Mouse (Mus musculus) CH12.LX (cell line): ENCODE data around the gene Gm49337. TPM values are rescaled to one million over a fixed set of nuclear protein-coding genes. Genes with fewer than 3 reads are reported as not detected.

Experiments used
- DNase-seq: peaks from one replicate; pipeline ENCODE4 v3.0.0-alpha.2; 2013; ENCODE audit errors: extremely low read depth
- H3K27ac ChIP-seq: 2 replicates; pipeline ENCODE4 v1.5.1; 2012; ENCODE audit warnings: low read depth, mild to moderate bottlenecking, control low read depth, moderate library complexity; ENCODE audit not compliant: insufficient read depth
- H3K27me3 ChIP-seq: replicated peaks from 2 replicates; pipeline ENCODE3; 2012; ENCODE audit warnings: inconsistent platforms
- H3K36me3 ChIP-seq, 2 experiments: replicated peaks in 1 of 2; 2 replicates each; pipeline versions ENCODE3 to v1.6.1; 2012; ENCODE audit warnings: inconsistent platforms in 1 of 2, low read length in 1 of 2, mild to moderate bottlenecking in 1 of 2, mixed read lengths in 1 of 2, moderate library complexity in 1 of 2; ENCODE audit not compliant: control insufficient read depth in 1 of 2, insufficient read depth in 1 of 2
- H3K4me1 ChIP-seq, 2 experiments: 2 replicates each; pipeline ENCODE4 v1.6.1; 2012; ENCODE audit warnings: inconsistent platforms in 1 of 2, moderate library complexity in 1 of 2; ENCODE audit not compliant: insufficient read depth in 2 of 2, control insufficient read depth in 1 of 2
- H3K4me2 ChIP-seq: 2 replicates; pipeline ENCODE4 v1.6.1; 2012; ENCODE audit warnings: low read depth, mild to moderate bottlenecking, control low read depth; ENCODE audit not compliant: poor library complexity, insufficient read depth, severe bottlenecking
- H3K4me3 ChIP-seq, 3 experiments: fragments of 150-350 bp in 1 of 3; sonication (generic) in 1 of 3; replicated peaks in 1 of 3; 2 replicates each; pipeline versions ENCODE3 to v1.5.1; 2011 to 2012; ENCODE audit warnings: low read depth in 2 of 3, low read length in 2 of 3, mild to moderate bottlenecking in 2 of 3, moderate library complexity in 2 of 3, control low read depth in 1 of 3, improper control_type of control experiment in 1 of 3, inconsistent platforms in 1 of 3, mixed read lengths in 1 of 3; ENCODE audit not compliant: poor library complexity in 1 of 3
- H3K79me2 ChIP-seq: replicated peaks from 2 replicates; pipeline ENCODE4 v1.6.1; 2012; ENCODE audit warnings: mild to moderate bottlenecking, moderate library complexity; ENCODE audit not compliant: control insufficient read depth, poor library complexity, insufficient read depth, severe bottlenecking; ENCODE audit errors: extremely low read depth
- H3K9ac ChIP-seq: 2 replicates; pipeline ENCODE4 v1.6.1; 2012; ENCODE audit warnings: low read depth, mild to moderate bottlenecking, control low read depth, moderate library complexity; ENCODE audit not compliant: insufficient read depth
- H3K9me3 ChIP-seq: replicated peaks from 2 replicates; pipeline ENCODE3; 2012; ENCODE audit warnings: low read length, inconsistent platforms, mixed read lengths
- E2F4 ChIP-seq: IDR thresholded peaks from 2 replicates; pipeline ENCODE4 v1.6.1; 2011; ENCODE audit warnings: low read depth, low read length, improper control_type of control experiment; ENCODE audit not compliant: insufficient replicate concordance
- JUND ChIP-seq: conservative IDR thresholded peaks from 2 replicates; pipeline ENCODE4 v1.6.1; 2011; ENCODE audit warnings: low read depth, low read length, improper control_type of control experiment
- KAT2A ChIP-seq: IDR thresholded peaks from 2 replicates; pipeline ENCODE4 v1.6.1; 2012; ENCODE audit warnings: low read length, improper control_type of control experiment, inconsistent platforms; ENCODE audit not compliant: insufficient replicate concordance
- MAFK ChIP-seq: IDR thresholded peaks from 2 replicates; pipeline ENCODE4 v1.6.1; 2011; ENCODE audit warnings: low read length, improper control_type of control experiment; ENCODE audit not compliant: insufficient replicate concordance
- MEF2A ChIP-seq: IDR thresholded peaks from 2 replicates; pipeline ENCODE4 v1.6.1; 2014; ENCODE audit warnings: low read depth, mild to moderate bottlenecking, inconsistent platforms, low read length, improper control_type of control experiment, borderline replicate concordance
- MXI1 ChIP-seq: IDR thresholded peaks from 2 replicates; pipeline ENCODE4 v1.6.1; 2011; ENCODE audit warnings: mild to moderate bottlenecking, low read depth, low read length, improper control_type of control experiment
- NELFE ChIP-seq: IDR thresholded peaks from 2 replicates; pipeline ENCODE4 v1.6.1; 2011; ENCODE audit warnings: low read depth, low read length, improper control_type of control experiment
- NRF1 ChIP-seq: IDR thresholded peaks from 2 replicates; pipeline ENCODE4 v1.6.1; 2014; ENCODE audit warnings: low read depth, mild to moderate bottlenecking, inconsistent platforms, low read length, improper control_type of control experiment, moderate library complexity
- PAX5 ChIP-seq: IDR thresholded peaks from 2 replicates; pipeline ENCODE4 v1.6.1; 2012; ENCODE audit warnings: low read length, inconsistent platforms, mixed read lengths
- POLR2AphosphoS2 ChIP-seq: IDR thresholded peaks from 2 replicates; pipeline ENCODE4 v1.6.1; 2011; ENCODE audit warnings: low read depth, low read length, improper control_type of control experiment
- RAD21 ChIP-seq: IDR thresholded peaks from 2 replicates; pipeline ENCODE4 v1.6.1; 2011; ENCODE audit warnings: low read depth, mild to moderate bottlenecking, low read length, improper control_type of control experiment, moderate library complexity
- RCOR1 ChIP-seq: conservative IDR thresholded peaks from 2 replicates; pipeline ENCODE4 v1.6.1; 2012; ENCODE audit warnings: low read depth, mild to moderate bottlenecking, inconsistent platforms, low read length, improper control_type of control experiment
- ZKSCAN1 ChIP-seq: IDR thresholded peaks from 2 replicates; pipeline ENCODE4 v1.6.1; 2012; ENCODE audit warnings: low read depth, inconsistent platforms, low read length, improper control_type of control experiment, borderline replicate concordance
- ZMIZ1 ChIP-seq: IDR thresholded peaks from 2 replicates; pipeline ENCODE4 v1.6.1; 2012; ENCODE audit warnings: low read depth, mild to moderate bottlenecking, inconsistent platforms, low read length, improper control_type of control experiment
- dilution Hi-C: fragments of 300-500 bp; cut with MboI; formaldehyde crosslinking; loops from 2 replicates; pipeline ENCODE4 v1.14.3; 2020; ENCODE audit warnings: low sequenced_read_pairs; ENCODE audit not compliant: extremely low pct_unique_long_range_greater_than_20kb, extremely low pct_ligation_motif_present
- in situ Hi-C: fragments of 300-500 bp; cut with MboI; formaldehyde crosslinking; loops from 3 replicates; pipeline ENCODE4 v1.14.3; 2019; ENCODE audit warnings: low sequenced_read_pairs, low pct_ligation_motif_present, low pct_unique_long_range_greater_than_20kb, mixed read lengths
- polyA plus RNA-seq: library from polyadenylated mRNA; unstranded; fragments of >175 nt; gene quantifications from 2 replicates; pipeline ENCODE4 v1.2.1, GENCODE M21; 2012; ENCODE audit warnings: low read depth; ENCODE audit not compliant: insufficient read length
- total RNA-seq, 2 experiments: library from RNA; depleted of rRNA; stranded (reverse); fragments of 300-350 nt in 1 of 2; fragments of >200 nt in 1 of 2; gene quantifications; 2 replicates each; pipeline ENCODE4 v1.2.3; 2012 to 2014

Gm49337 gene
- total and polyA plus RNA-seq, 3 experiments, result not detected

DNA sequence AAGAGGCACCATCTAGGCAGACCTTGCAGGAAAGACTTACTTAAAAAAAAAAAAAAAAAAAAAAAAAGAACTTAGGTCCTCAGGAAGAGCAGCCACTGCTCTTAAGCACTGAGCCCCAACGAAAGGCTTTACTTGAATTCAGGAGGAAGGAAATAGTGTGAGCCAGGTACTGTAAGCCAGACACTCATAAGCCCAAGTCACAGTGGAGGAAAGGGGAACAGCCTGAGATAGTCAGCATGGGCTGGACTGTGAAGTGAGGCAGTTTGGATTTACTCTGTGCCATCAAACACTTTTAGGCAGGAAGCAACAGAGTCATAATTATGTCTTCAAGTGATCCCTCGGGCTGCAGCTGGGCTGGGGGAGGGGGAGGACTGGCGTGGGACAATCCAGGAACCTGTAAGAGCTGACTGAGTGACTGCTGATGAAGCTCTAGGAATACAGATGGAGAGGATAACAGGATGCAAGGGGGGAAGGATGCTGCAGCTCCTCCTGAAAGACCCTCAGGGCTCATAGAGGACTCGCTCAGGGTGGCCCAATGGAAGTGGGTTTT is 19.2 kb downstream of the Gm49337 start:
- Histone ChIP-seq H3K36me3 (no peaks in the 10 kb centered on the region), H3K9me3 (no peaks in the 10 kb centered on the region), H3K27ac (no peak overlapping the region), H3K4me3 (no peak overlapping the region), H3K79me2 (no peaks in the 10 kb centered on the region), H3K4me1 (no peaks in the 10 kb centered on the region), H3K9ac (no peak overlapping the region), H3K4me2 (no peak overlapping the region), H3K27me3 (no peaks in the 10 kb centered on the region)
- no peak for TF ChIP-seq JUND
- no peak for TF ChIP-seq MAFK
- TF ChIP-seq ZMIZ1, result no peak
- no peak for TF ChIP-seq RCOR1
- TF ChIP-seq KAT2A, result no peak
- TF ChIP-seq ZKSCAN1, result no peak
- no peak for TF ChIP-seq RAD21
- no peak for TF ChIP-seq MEF2A
- no peak for TF ChIP-seq PAX5
- no peak for TF ChIP-seq NRF1
- TF ChIP-seq POLR2AphosphoS2, result no peak
- no peak for TF ChIP-seq NELFE
- no peak for TF ChIP-seq MXI1
- no peak for DNase-seq
- in situ Hi-C loops, result no loop called here
- dilution Hi-C loops, result no loop called here

DNA sequence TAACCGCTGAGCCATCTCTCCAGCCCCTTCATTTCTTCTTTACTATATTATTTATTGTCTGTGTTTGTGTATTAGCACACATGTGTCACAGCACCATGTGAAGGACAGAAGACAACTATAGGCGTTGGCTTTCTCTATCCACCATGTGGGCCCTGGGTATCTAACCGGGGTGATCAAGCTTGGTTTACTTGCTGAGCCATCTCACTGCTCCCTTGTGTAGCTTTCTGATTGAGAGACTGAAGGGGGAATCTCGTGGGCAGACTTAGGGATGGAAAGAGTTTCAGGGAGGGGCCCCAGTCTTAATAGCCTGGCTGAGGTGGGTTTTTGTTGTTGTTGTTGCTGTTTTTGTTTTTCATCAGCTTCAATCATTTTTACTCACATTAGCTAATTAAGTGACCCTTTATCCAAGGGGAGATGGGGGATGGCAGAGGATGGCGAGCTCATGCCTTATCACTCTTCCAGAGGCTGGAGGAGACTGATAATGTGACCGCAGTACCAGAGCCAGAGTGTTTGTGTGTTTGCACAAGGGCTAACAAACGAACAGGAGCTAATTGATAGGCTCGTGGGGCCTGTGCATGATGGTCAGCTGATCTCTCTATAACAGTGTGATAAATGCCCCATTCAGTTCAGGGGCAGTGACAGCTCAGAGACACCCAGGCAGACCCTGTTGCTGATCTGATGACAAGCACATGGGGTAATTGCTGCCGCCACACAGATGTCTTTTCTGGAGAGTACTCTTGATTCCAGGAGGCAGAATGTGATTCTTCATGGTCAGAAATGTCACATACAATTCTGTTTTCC is 20.6 kb downstream of the Gm49337 start:
- no peak overlapping the region for H3K9ac ChIP-seq
- no peak for TF ChIP-seq E2F4
- TF ChIP-seq, all 38 proteins: peak for 0
- no peaks in the 10 kb centered on the region for H3K4me1 ChIP-seq
- no peak for DNase-seq
- no peak overlapping the region for H3K4me3 ChIP-seq
- dilution Hi-C loops, result no loop called here
- no peaks in the 10 kb centered on the region for H3K9me3 ChIP-seq
- in situ Hi-C loops, result no loop called here
- H3K4me2 ChIP-seq, result no peak overlapping the region
- H3K27ac ChIP-seq, result no peak overlapping the region
- H3K27me3 ChIP-seq, result no peaks in the 10 kb centered on the region
- H3K79me2 ChIP-seq, result no peaks in the 10 kb centered on the region
- H3K36me3 ChIP-seq, result no peaks in the 10 kb centered on the region
